Mouse (Mus musculus) heart, adult 2 months (tissue): ENCODE measurements around the gene Spink2. TPM values are rescaled to one million over a fixed set of nuclear protein-coding genes. Genes with fewer than 3 reads are reported as not detected.
A peak's percentile ranks its signal among the peaks of the same experiment; 100 is the strongest.

Source experiments
- DNase-seq, 2 experiments: peaks; one replicate each; pipeline ENCODE4 v3.0.0; 2021
- H3K27ac ChIP-seq: fragments of 200-600 bp; 2 replicates; pipeline ENCODE4 v1.8.1; 2022
- H3K27me3 ChIP-seq: fragments of 200-500 bp; 2 replicates; pipeline ENCODE4 v1.6.1; 2012; ENCODE audit warnings: mild to moderate bottlenecking, low read length, inconsistent platforms, mixed read lengths; ENCODE audit not compliant: control insufficient read depth, insufficient read depth
- H3K36me3 ChIP-seq: fragments of 200-500 bp; 2 replicates; pipeline ENCODE4 v1.6.1; 2012; ENCODE audit warnings: low read length, inconsistent platforms; ENCODE audit not compliant: control insufficient read depth, insufficient read depth
- H3K4me1 ChIP-seq: fragments of 200-500 bp; 2 replicates; pipeline ENCODE4 v1.6.1; 2011; ENCODE audit warnings: low read length; ENCODE audit not compliant: control insufficient read depth, insufficient read depth
- H3K4me3 ChIP-seq: fragments of 200-600 bp; 2 replicates; pipeline ENCODE4 v1.8.1; 2022
- H3K79me2 ChIP-seq: fragments of 200-500 bp; replicated peaks from 2 replicates; pipeline ENCODE4 v1.6.1; 2012; ENCODE audit warnings: mild to moderate bottlenecking, inconsistent platforms, low read length, moderate library complexity, mixed read lengths; ENCODE audit not compliant: control insufficient read depth, insufficient read depth
- H3K9ac ChIP-seq: fragments of 200-500 bp; 2 replicates; pipeline ENCODE4 v1.6.1; 2012; ENCODE audit warnings: low read depth, mild to moderate bottlenecking, control low read depth, inconsistent platforms, low read length, mixed read lengths
- CTCF ChIP-seq: fragments of 200-600 bp; IDR thresholded peaks from 2 replicates; pipeline ENCODE4 v1.8.1; 2022; ENCODE audit warnings: antibody characterized with exemption, mild to moderate bottlenecking, moderate library complexity
- EP300 ChIP-seq: fragments of 200-500 bp; IDR thresholded peaks from 2 replicates; pipeline ENCODE4 v1.6.1; 2011; ENCODE audit warnings: low read depth, low read length, control low read depth; ENCODE audit not compliant: insufficient read depth
- POLR2A ChIP-seq: fragments of 200-500 bp; IDR thresholded peaks from 2 replicates; pipeline ENCODE4 v1.6.1; 2011; ENCODE audit warnings: mild to moderate bottlenecking, low read depth, low read length, control low read depth; ENCODE audit not compliant: insufficient read depth
- WGBS: fragments of 180-500 bp; shearing (Covaris S2); methylation state at CpG from one replicate; pipeline ENCODE4 v1.1.7; 2018; 5-methylcytosine and 5-hydroxymethylcytosine counted together
- intact Hi-C: fragments of 180-260 bp; cut with DNase I; formaldehyde crosslinking; loops from one replicate; pipeline ENCODE4 v1.15.1; 2025
- polyA plus RNA-seq: library from polyadenylated mRNA; depleted of rRNA; stranded (reverse); fragments of >200 nt; gene quantifications from 2 replicates; pipeline ENCODE4 v1.2.3, GENCODE M21; 2012
- total RNA-seq, 2 experiments: library from RNA; stranded (reverse); gene quantifications; 2 replicates each; pipeline ENCODE4 v1.2.3; 2021

Spink2 gene
- total and polyA plus RNA-seq, 3 experiments: 2.2 TPM; not detected in 2

- TF ChIP-seq EP300: no peak
- no peak for TF ChIP-seq CTCF
- no peak for TF ChIP-seq POLR2A
- intact Hi-C loops: loop anchor here (10.0 kb wide), 1 partner anchor 184 kb away; no protein-coding TSS in a partner anchor
- H3K27ac ChIP-seq: no peak overlapping the region
- 57% methylated on average over 1 of the region's 1 CpGs for WGBS
- H3K4me1 ChIP-seq: peaks cover 7% of the 10 kb centered on the region
- DNase-seq: no peak
- no peaks in the 10 kb centered on the region for H3K27me3 ChIP-seq
- H3K9ac ChIP-seq: no peak overlapping the region
- H3K79me2 ChIP-seq: no peaks in the 10 kb centered on the region
- no peaks in the 10 kb centered on the region for H3K36me3 ChIP-seq
- no peak overlapping the region for H3K4me3 ChIP-seq
Measured at GRCm38 (mm10) chr5:77178976-77179375, 32.3 kb downstream of the Spink2 start.

GRCm38 (mm10) chr5:77178008-77178407 is 33.3 kb downstream of the Spink2 start:
- H3K36me3 ChIP-seq: no peaks in the 10 kb centered on the region
- H3K27me3 ChIP-seq: no peaks in the 10 kb centered on the region
- no peak overlapping the region for H3K4me3 ChIP-seq
- no peak for TF ChIP-seq POLR2A
- no peak for TF ChIP-seq CTCF
- 0 out of 2 replicates have a peak, but pooled peaks have one; percentile 25 for TF ChIP-seq EP300
- no peaks in the 10 kb centered on the region for H3K79me2 ChIP-seq
- DNase-seq: peak in 1 of 2 experiments; percentile 51
- intact Hi-C loops: loop anchor here (10.0 kb wide), 1 partner anchor 183 kb away; no protein-coding TSS in a partner anchor
- peaks cover 7% of the 10 kb centered on the region for H3K4me1 ChIP-seq
- H3K27ac ChIP-seq: no peak overlapping the region
- H3K9ac ChIP-seq: no peak overlapping the region
- 27% methylated on average over 9 of the region's 9 CpGs for WGBS

GRCm38 (mm10) chr5:77174779-77175178 is 36.5 kb downstream of the Spink2 start:
- H3K4me1 ChIP-seq: no peaks in the 10 kb centered on the region; the same call in 1 of the 2 replicates
- no peak for TF ChIP-seq EP300
- no peak for TF ChIP-seq POLR2A
- TF ChIP-seq CTCF: no peak
- no peaks in the 10 kb centered on the region for H3K79me2 ChIP-seq
- no peak for DNase-seq
- intact Hi-C loops: loop anchor here (5.0 to 10.0 kb wide), 2 partner anchors 43 to 180 kb away; no protein-coding TSS in a partner anchor
- no peak overlapping the region for H3K27ac ChIP-seq
- H3K27me3 ChIP-seq: no peaks in the 10 kb centered on the region
- H3K36me3 ChIP-seq: no peaks in the 10 kb centered on the region
- no peak overlapping the region for H3K9ac ChIP-seq
- no peak overlapping the region for H3K4me3 ChIP-seq
- 54% methylated on average over 4 of the region's 4 CpGs for WGBS

GRCm38 (mm10) chr5:77170593-77170992 is 40.7 kb downstream of the Spink2 start:
- Histone ChIP-seq H3K4me3 (no peak overlapping the region), H3K27ac (no peak overlapping the region), H3K79me2 (no peaks in the 10 kb centered on the region), H3K36me3 (no peaks in the 10 kb centered on the region), H3K4me1 (no peaks in the 10 kb centered on the region), H3K27me3 (no peaks in the 10 kb centered on the region), H3K9ac (no peak overlapping the region)
- TF ChIP-seq POLR2A (no peak), CTCF (peak; percentile 85)
- DNase-seq: peak in 1 of 2 experiments; percentile 19
- intact Hi-C loops: loop anchor here (1.0 to 10.0 kb wide), 4 partner anchors 47 to 176 kb away; no protein-coding TSS in a partner anchor
- 51% methylated on average over 5 of the region's 5 CpGs for WGBS

- 82% methylated on average over 22 of the region's 22 CpGs for WGBS
- Histone ChIP-seq H3K9ac (no peak overlapping the region), H3K27ac (no peak overlapping the region), H3K4me3 (no peak overlapping the region), H3K79me2 (no peaks in the 10 kb centered on the region), H3K36me3 (no peaks in the 10 kb centered on the region), H3K27me3 (no peaks in the 10 kb centered on the region), H3K4me1 (no peaks in the 10 kb centered on the region)
- no peak for DNase-seq
- intact Hi-C loops: no loop called here
- TF ChIP-seq EP300: no peak
- TF ChIP-seq CTCF: no peak
- no peak for TF ChIP-seq POLR2A
Measured at GRCm38 (mm10) chr5:77167306-77167945, 43.8 kb downstream of the Spink2 start.
